ENCODE assay signal across 10 mouse cellular contexts in the genomic region with DNA sequence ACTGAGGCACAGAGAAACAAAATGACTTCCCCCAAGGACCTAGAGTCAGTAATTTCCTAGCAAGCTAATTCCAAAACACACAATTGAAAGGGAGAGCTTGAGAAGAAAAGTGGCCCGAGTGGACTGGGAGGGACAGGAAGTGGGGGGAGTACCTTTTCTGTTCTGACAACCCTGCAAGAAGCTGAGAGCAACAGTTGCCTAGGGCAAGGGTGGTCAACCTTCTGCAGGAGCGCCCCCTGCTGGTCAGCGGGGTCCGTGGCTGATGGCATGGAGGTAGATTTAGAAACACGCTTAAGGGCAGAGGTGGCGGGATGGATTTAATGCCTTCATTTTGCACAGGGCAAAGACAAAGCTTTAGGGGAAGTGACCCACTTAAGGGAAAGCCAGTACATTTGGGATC. TPM values are rescaled to one million over a fixed set of nuclear protein-coding genes. Genes with fewer than 3 reads are reported as not detected.
A peak's percentile ranks its signal among the peaks of the same experiment; 100 is the strongest.
DNase-seq lines count a peak whose midpoint lies in the region; ATAC-seq and TF ChIP-seq lines count a peak whose summit lies in the region.
"Had no signal": no experiment of that assay in that cellular context is flagged by ENCODE, and none has a peak within 500 bp of the region (broad histone marks: within the 10 kb centered on the region; RNA-seq: fewer than 3 reads in every experiment).

No protein-coding gene starts in this region.

- H3K36me3 ChIP-seq in CH12.LX (replicated peaks in 1 of 2; ENCODE audit: control insufficient read depth in 1 of 2, insufficient read depth in 1 of 2, low read length in 1 of 2) = no peaks in the 10 kb centered on the region
- H3K36me3 ChIP-seq in midbrain, postnatal 0 days (ENCODE audit: insufficient read depth, low read length) = no peaks in the 10 kb centered on the region
- H3K36me3 ChIP-seq in testis, adult 2 months (ENCODE audit: control insufficient read depth, insufficient read depth, low read length) = no peaks in the 10 kb centered on the region
- H3K36me3 ChIP-seq: embryonic facial prominence, embryonic 13.5 days; midbrain, embryonic 12.5 days had no signal

- 0 out of 2 replicates have a peak overlapping the region, but pooled peaks have one; percentile 17 for H3K4me2 ChIP-seq in CH12.LX (ENCODE audit: insufficient read depth, low read depth, poor library complexity, severe bottlenecking)
- H3K4me2 ChIP-seq in midbrain, postnatal 0 days (ENCODE audit: low read depth, low read length, poor library complexity, severe bottlenecking) = no peak overlapping the region
- H3K4me2 ChIP-seq: embryonic facial prominence, embryonic 13.5 days; midbrain, embryonic 12.5 days had no signal

- H3K9me3 ChIP-seq in CH12.LX (replicated peaks; ENCODE audit: low read length) = peaks cover 9% of the 10 kb centered on the region
- H3K9me3 ChIP-seq in midbrain, postnatal 0 days (ENCODE audit: low read length) = no peaks in the 10 kb centered on the region
- H3K9me3 ChIP-seq: embryonic facial prominence, embryonic 13.5 days; midbrain, embryonic 12.5 days had no signal

- DNase-seq in gastrocnemius, adult 18-20 months (ENCODE audit: low spot score) = peak; percentile 36
- no peak for DNase-seq in gastrocnemius, postnatal 25 days
- peak; percentile 79 for DNase-seq in CH12.LX (ENCODE audit: extremely low read depth)
- DNase-seq in c-Kit-negative CD71-positive TER-119-positive erythroid progenitor cells, embryonic 14.5 days (ENCODE audit: low read depth, low spot score) = peak; percentile 9
- peak; percentile 24 to 32 for DNase-seq in gastrocnemius, adult 8-10 months (ENCODE audit: low spot score in 2 of 2)
- DNase-seq in layer of hippocampus, postnatal 14 days (ENCODE audit: low spot score in 2 of 2) = peak; percentile 52 to 67
- DNase-seq in midbrain, postnatal 0 days (ENCODE audit: low spot score) = peak; percentile 51

- no peak for TF ChIP-seq EP300 in CH12.LX (IDR thresholded peaks at IDR 0.05; ENCODE audit: low read length)

- no peak for ATAC-seq in midbrain, postnatal 0 days (ENCODE audit: low FRiP score)

- H3K27ac ChIP-seq in CH12.LX (ENCODE audit: insufficient read depth, low read depth) = no peak overlapping the region
- no peak overlapping the region for H3K27ac ChIP-seq in midbrain, postnatal 0 days (ENCODE audit: low read depth, low read length)
- no peak overlapping the region for H3K27ac ChIP-seq in testis, adult 2 months (ENCODE audit: control insufficient read depth, insufficient read depth, low read depth, low read length)
- H3K27ac ChIP-seq: embryonic facial prominence, embryonic 13.5 days; midbrain, embryonic 12.5 days had no signal

- peak; percentile 80 for TF ChIP-seq RAD21 in CH12.LX (IDR thresholded peaks at IDR 0.05; ENCODE audit: low read depth, low read length)

- H3K4me1 ChIP-seq in CH12.LX (ENCODE audit: control insufficient read depth in 1 of 2, insufficient read depth in 2 of 2) = peaks cover 0 to 3% of the 10 kb centered on the region in 2 experiments; a peak in 1 of 4 replicates
- no peaks in the 10 kb centered on the region for H3K4me1 ChIP-seq in midbrain, postnatal 0 days (ENCODE audit: insufficient read depth, low read length)
- peaks cover 2% of the 10 kb centered on the region for H3K4me1 ChIP-seq in testis, adult 2 months (ENCODE audit: control insufficient read depth, insufficient read depth, low read length)
- H3K4me1 ChIP-seq: embryonic facial prominence, embryonic 13.5 days; midbrain, embryonic 12.5 days had no signal

- WGBS in midbrain, postnatal 0 days = 8% methylated on average over 6 of the region's 6 CpGs

- TF ChIP-seq CTCF in CH12.LX (conservative IDR thresholded peaks at IDR 0.05 in 1 of 2, IDR thresholded peaks at IDR 0.05 in 1 of 2; ENCODE audit: low read depth in 2 of 2, low read length in 2 of 2) = peak; percentile 96 to 98
- peak; percentile 84 for TF ChIP-seq CTCF in midbrain, postnatal 0 days (IDR thresholded peaks at IDR 0.05)
- peak; percentile 99 for TF ChIP-seq CTCF in testis, adult 2 months (IDR thresholded peaks at IDR 0.05; ENCODE audit: control insufficient read depth, insufficient read depth, insufficient replicate concordance, low read depth, low read length)

- TF ChIP-seq POLR2A in CH12.LX (IDR thresholded peaks at IDR 0.05; ENCODE audit: low read depth, low read length) = no peak
- no peak for TF ChIP-seq POLR2A in testis, adult 2 months (IDR thresholded peaks at IDR 0.05; ENCODE audit: control insufficient read depth, low read depth, low read length)

- no peaks in the 10 kb centered on the region for H3K79me2 ChIP-seq in CH12.LX (replicated peaks; ENCODE audit: control insufficient read depth, extremely low read depth, insufficient read depth, poor library complexity, severe bottlenecking)

- dilution Hi-C loops in CH12.LX (cut with MboI; ENCODE audit: extremely low pct_ligation_motif_present, extremely low pct_unique_long_range_greater_than_20kb, low sequenced_read_pairs) = no loop called here

- in situ Hi-C loops in CH12.LX (cut with MboI; ENCODE audit: low pct_ligation_motif_present, low pct_unique_long_range_greater_than_20kb, low sequenced_read_pairs) = loop anchor here (10.0 kb wide), 1 partner anchor 114 kb away; the partner anchor contains the start of gene Rprml

- no peak overlapping the region for H3K4me3 ChIP-seq in CH12.LX (replicated peaks in 1 of 3; ENCODE audit: low read depth in 2 of 3, low read length in 2 of 3, poor library complexity in 1 of 3)
- no peak overlapping the region for H3K4me3 ChIP-seq in midbrain, postnatal 0 days (ENCODE audit: low read depth, low read length)
- peak overlapping the region; percentile 33; the same call in 1 of the 2 replicates for H3K4me3 ChIP-seq in testis, adult 2 months (ENCODE audit: control insufficient read depth, low read depth, low read length)
- H3K4me3 ChIP-seq: embryonic facial prominence, embryonic 13.5 days; midbrain, embryonic 12.5 days had no signal

- peaks cover 58% of the 10 kb centered on the region for H3K27me3 ChIP-seq in CH12.LX (replicated peaks)
- no peaks in the 10 kb centered on the region for H3K27me3 ChIP-seq in midbrain, postnatal 0 days (ENCODE audit: insufficient read depth, low read length)
- no peaks in the 10 kb centered on the region for H3K27me3 ChIP-seq in testis, adult 2 months (ENCODE audit: control insufficient read depth, insufficient read depth, low read length)

- no peak overlapping the region for H3K9ac ChIP-seq in CH12.LX (ENCODE audit: insufficient read depth, low read depth)
- no peak overlapping the region for H3K9ac ChIP-seq in midbrain, postnatal 0 days (replicated peaks; ENCODE audit: low read length, poor library complexity, severe bottlenecking)
- H3K9ac ChIP-seq: embryonic facial prominence, embryonic 13.5 days; midbrain, embryonic 12.5 days had no signal

TF ChIP-seq in CH12.LX, 34 proteins besides CTCF, POLR2A, EP300 and RAD21:
- TF ChIP-seq SMC3 (IDR thresholded peaks at IDR 0.05; ENCODE audit: low read depth, low read length) (peak; percentile 89), CHD2 (IDR thresholded peaks at IDR 0.05; ENCODE audit: low read length) (no peak), BHLHE40 (IDR thresholded peaks at IDR 0.05; ENCODE audit: low read depth, low read length) (no peak), POLR2AphosphoS2 (IDR thresholded peaks at IDR 0.05; ENCODE audit: low read depth, low read length) (no peak), TCF12 (IDR thresholded peaks at IDR 0.05; ENCODE audit: low read depth, low read length) (no peak), MAZ (IDR thresholded peaks at IDR 0.05; ENCODE audit: low read depth, low read length) (no peak), ZKSCAN1 (IDR thresholded peaks at IDR 0.05; ENCODE audit: borderline replicate concordance, low read depth, low read length) (no peak)

RNA-seq across cellular contexts. Expression of gene Wnt9b, which starts 9.1 kb away (rescaled TPM):
- total RNA-seq in gastrocnemius, adult 18-20 months (2021) = under 1 TPM in 1 of 2 experiments, not detected in 1; 0.07 TPM
- under 1 TPM in 1 of 2 experiments, not detected in 1; 0.08 TPM for total RNA-seq in gastrocnemius, postnatal 25 days (2021)
- total RNA-seq in CH12.LX (2012; rRNA removed) (not detected in 2 replicates), CH12.LX (2014; rRNA removed) (not detected in 2 replicates)
- polyA plus RNA-seq in CH12.LX (2012; ENCODE audit: insufficient read length, low read depth) = not detected in 2 replicates
- under 1 TPM in 1 of 4 experiments, not detected in 3; 0.19 TPM for total RNA-seq in gastrocnemius, adult 8-10 months (2022)
- total RNA-seq in layer of hippocampus, postnatal 14 days (2021) = 1 to 10 TPM in 1 of 2 experiments, under 1 TPM in 1; 0.48 to 2.7 TPM
- total RNA-seq in midbrain, postnatal 0 days (2014; rRNA removed) = 2.6 and 3.2 TPM in 2 replicates
- polyA plus RNA-seq in midbrain, postnatal 0 days (2015; fragmentation: Nextera tagmentation; extraction: Ambion mirVana) = 1.2 and 1.3 TPM in 2 replicates
- polyA plus RNA-seq in testis, adult 2 months (2012; rRNA removed) = 0.15 and 0.30 TPM in 2 replicates

RNA-seq across cellular contexts. Expression of gene Wnt3, which starts 15.2 kb away (rescaled TPM):
- total RNA-seq in gastrocnemius, adult 18-20 months (2021) = not detected
- total RNA-seq in gastrocnemius, postnatal 25 days (2021) = not detected
- 0.04 TPM in 1 of 2 replicates, not detected in the other for total RNA-seq in CH12.LX (2012; rRNA removed)
- not detected in 2 replicates for total RNA-seq in CH12.LX (2014; rRNA removed)
- not detected in 2 replicates for polyA plus RNA-seq in CH12.LX (2012; ENCODE audit: insufficient read length, low read depth)
- total RNA-seq in gastrocnemius, adult 8-10 months (2022) = under 1 TPM in 2 of 4 experiments, not detected in 2; 0.07 to 0.09 TPM
- 1 to 10 TPM; 2.0 to 2.9 TPM for total RNA-seq in layer of hippocampus, postnatal 14 days (2021)
- 12.5 and 13.2 TPM in 2 replicates for total RNA-seq in midbrain, postnatal 0 days (2014; rRNA removed)
- polyA plus RNA-seq in midbrain, postnatal 0 days (2015; fragmentation: Nextera tagmentation; extraction: Ambion mirVana) = 11.6 and 11.7 TPM in 2 replicates
- polyA plus RNA-seq in testis, adult 2 months (2012; rRNA removed) = 24.1 and 28.9 TPM in 2 replicates
